Mouse (Mus musculus) liver, embryonic 11.5 days (tissue): Measurements from ENCODE around the gene Primpol. TPM values are rescaled to one million over a fixed set of nuclear protein-coding genes. Genes with fewer than 3 reads are reported as not detected.

Source experiments
- ATAC-seq: fragments of 200-750 bp; cut with Nextera tagmentation; replicated peaks from 2 replicates; pipeline ENCODE4 v1.8.0; 2017; ENCODE audit warnings: moderate number of reproducible peaks, mild to moderate bottlenecking, moderate TSS enrichment, moderate library complexity; ENCODE audit not compliant: low FRiP score
- DNase-seq: peaks from one replicate; pipeline ENCODE4 v3.0.0-alpha.2; 2017; ENCODE audit warnings: low spot score
- H3K27ac ChIP-seq: fragments of 300-500 bp; sonication (generic); 2 replicates; pipeline ENCODE4 v1.5.1; 2014; ENCODE audit warnings: mild to moderate bottlenecking, low read depth, low read length, control low read depth
- H3K27me3 ChIP-seq: fragments of 300-500 bp; sonication (generic); replicated peaks from 2 replicates; pipeline ENCODE4 v1.6.1; 2014; ENCODE audit warnings: low read length, mixed read lengths; ENCODE audit not compliant: control insufficient read depth, insufficient read depth
- H3K36me3 ChIP-seq: fragments of 300-500 bp; sonication (generic); 2 replicates; pipeline ENCODE4 v1.6.1; 2014; ENCODE audit warnings: mild to moderate bottlenecking, low read length, moderate library complexity, mixed read lengths; ENCODE audit not compliant: control insufficient read depth, insufficient read depth
- H3K4me1 ChIP-seq: fragments of 300-500 bp; sonication (generic); replicated peaks from 2 replicates; pipeline ENCODE4 v1.6.1; 2014; ENCODE audit warnings: low read length, mixed read lengths; ENCODE audit not compliant: control insufficient read depth, insufficient read depth
- H3K4me2 ChIP-seq: fragments of 300-500 bp; sonication (generic); 2 replicates; pipeline ENCODE4 v1.6.1; 2014; ENCODE audit warnings: mild to moderate bottlenecking, control low read depth, moderate library complexity
- H3K4me3 ChIP-seq: fragments of 300-500 bp; sonication (generic); 2 replicates; pipeline ENCODE4 v1.5.1; 2014; ENCODE audit warnings: low read depth, low read length, control low read depth
- H3K9ac ChIP-seq: fragments of 300-500 bp; sonication (generic); 2 replicates; pipeline ENCODE4 v1.6.1; 2014; ENCODE audit warnings: low read depth, low read length, control low read depth
- H3K9me3 ChIP-seq: fragments of 300-500 bp; sonication (generic); 2 replicates; pipeline ENCODE4 v1.6.1; 2016; ENCODE audit warnings: low read length, inconsistent platforms, mixed read lengths; ENCODE audit not compliant: control insufficient read depth
- WGBS: fragments of 180-500 bp; shearing (Covaris S2); extraction: QIAGEN DNeasy Blood & Tissue Kit; methylation state at CpG from one replicate; pipeline ENCODE4 v1.1.7; 2014; 5-methylcytosine and 5-hydroxymethylcytosine counted together
- polyA plus RNA-seq: library from polyadenylated mRNA; unstranded; fragments of >200 nt; fragmentation: Nextera tagmentation; extraction: Ambion mirVana; gene quantifications from 2 replicates; pipeline ENCODE4 v1.2.1, GENCODE M21; 2014

Primpol gene
- polyA plus RNA-seq: 16.4 and 18.5 TPM in 2 replicates

GRCm38 (mm10) chr8:46616879-46617689 is at the start of gene Primpol, which contains the start of gene Casp3:
Primpol (minus strand) TSS chr8:46617212.
Casp3 (plus strand) TSS chr8:46617291.
- WGBS: under 1% methylated on average over 54 of the region's 54 CpGs
- Histone ChIP-seq H3K4me2 (peak within 1 kb of the TSS; percentile 89), H3K4me3 (peak within 1 kb of the TSS; percentile 70), H3K27me3 (no peaks in the 10 kb centered on the region), H3K4me1 (peaks cover 8% of the 10 kb centered on the region), H3K9ac (peak within 1 kb of the TSS; percentile 86), H3K27ac (peak within 1 kb of the TSS; percentile 93), H3K9me3 (no peaks in the 10 kb centered on the region), H3K36me3 (no peaks in the 10 kb centered on the region)
- ATAC-seq: peak; percentile 96
- DNase-seq: peak; percentile 99

- no peak for ATAC-seq
- 58% methylated on average over 2 of the region's 2 CpGs for WGBS
These were observed 38.9 kb upstream of the Primpol start for GRCm38 (mm10) chr8:46655919-46656318.

DNA sequence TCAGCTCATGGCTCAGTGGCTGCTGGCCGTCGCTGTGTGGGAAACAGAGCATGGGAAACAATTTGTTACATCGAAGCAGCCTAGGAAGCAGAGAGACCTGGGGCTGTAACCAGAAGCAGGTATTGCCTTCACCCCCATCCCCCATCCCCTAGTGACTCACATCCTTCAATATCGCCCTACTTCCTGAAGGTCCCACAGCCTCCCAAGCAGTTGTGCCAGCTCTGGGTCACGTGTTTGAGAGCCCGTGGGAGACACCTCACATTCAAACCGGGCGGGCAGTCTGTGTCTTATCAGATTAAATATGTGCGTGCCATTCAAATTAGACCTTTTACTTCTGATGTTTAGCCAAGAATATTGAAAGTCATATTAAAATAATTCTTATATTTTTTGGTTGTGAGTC is 34.9 kb upstream of the Primpol start:
- H3K4me2 ChIP-seq: no peak overlapping the region
- no peak for ATAC-seq
- no peak for DNase-seq
- no peaks in the 10 kb centered on the region for H3K36me3 ChIP-seq
- H3K4me3 ChIP-seq: no peak overlapping the region
- no peak overlapping the region for H3K27ac ChIP-seq
- H3K9me3 ChIP-seq: no peaks in the 10 kb centered on the region
- WGBS: 52% methylated on average over 9 of the region's 9 CpGs
- H3K27me3 ChIP-seq: no peaks in the 10 kb centered on the region
- H3K9ac ChIP-seq: no peak overlapping the region
- H3K4me1 ChIP-seq: 0 out of 2 replicates have a peak, but pooled peaks cover 3% of the 10 kb centered on the region

More at GRCm38 (mm10) chr8:46655919-46656318, 38.9 kb upstream of the Primpol start:
- H3K27ac ChIP-seq: no peak overlapping the region
- no peaks in the 10 kb centered on the region for H3K9me3 ChIP-seq
- no peak overlapping the region for H3K9ac ChIP-seq
- H3K4me2 ChIP-seq: no peak overlapping the region
- H3K27me3 ChIP-seq: no peaks in the 10 kb centered on the region
- H3K4me1 ChIP-seq: 0 out of 2 replicates have a peak, but pooled peaks cover 3% of the 10 kb centered on the region
- no peak for DNase-seq
- no peak overlapping the region for H3K4me3 ChIP-seq
- H3K36me3 ChIP-seq: no peaks in the 10 kb centered on the region

DNA sequence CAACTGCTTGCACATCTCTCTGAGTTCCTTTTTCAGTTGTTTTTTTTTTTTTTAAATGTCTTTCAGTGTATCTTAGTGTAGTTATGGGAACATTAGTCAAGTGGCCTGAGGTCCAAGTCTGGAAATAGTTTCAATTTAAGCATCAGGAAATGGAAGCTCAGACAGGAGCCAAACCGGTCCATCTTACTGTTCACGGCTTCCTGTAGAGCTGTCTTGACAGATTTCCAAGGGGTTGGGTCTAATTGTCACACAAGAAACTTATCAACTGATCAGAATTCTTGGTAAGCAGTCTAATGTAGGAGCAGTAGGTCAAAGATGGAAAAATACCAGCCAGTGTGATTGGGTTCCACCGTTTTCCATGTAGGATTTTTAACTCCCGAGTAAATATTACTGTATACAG is 31.4 kb upstream of the Primpol start:
- Histone ChIP-seq H3K27me3 (no peaks in the 10 kb centered on the region), H3K4me2 (no peak overlapping the region), H3K9ac (no peak overlapping the region), H3K4me3 (no peak overlapping the region), H3K36me3 (no peaks in the 10 kb centered on the region), H3K9me3 (no peaks in the 10 kb centered on the region), H3K4me1 (0 out of 2 replicates have a peak, but pooled peaks cover 3% of the 10 kb centered on the region), H3K27ac (no peak overlapping the region)
- 66% methylated on average over 4 of the region's 4 CpGs for WGBS
- DNase-seq (no peak), ATAC-seq (no peak)

- WGBS: 51% methylated on average over 5 of the region's 5 CpGs
- Histone ChIP-seq H3K4me2 (no peak overlapping the region), H3K4me3 (no peak overlapping the region), H3K36me3 (peaks cover 5% of the 10 kb centered on the region; the same call in 1 of the 2 replicates), H3K9me3 (no peaks in the 10 kb centered on the region), H3K4me1 (0 out of 2 replicates have a peak, but pooled peaks cover 4% of the 10 kb centered on the region), H3K9ac (no peak overlapping the region), H3K27me3 (no peaks in the 10 kb centered on the region), H3K27ac (no peak overlapping the region)
- DNase-seq (no peak), ATAC-seq (no peak)
These were observed 24.3 kb upstream of the Primpol start for GRCm38 (mm10) chr8:46641272-46641671.

DNA sequence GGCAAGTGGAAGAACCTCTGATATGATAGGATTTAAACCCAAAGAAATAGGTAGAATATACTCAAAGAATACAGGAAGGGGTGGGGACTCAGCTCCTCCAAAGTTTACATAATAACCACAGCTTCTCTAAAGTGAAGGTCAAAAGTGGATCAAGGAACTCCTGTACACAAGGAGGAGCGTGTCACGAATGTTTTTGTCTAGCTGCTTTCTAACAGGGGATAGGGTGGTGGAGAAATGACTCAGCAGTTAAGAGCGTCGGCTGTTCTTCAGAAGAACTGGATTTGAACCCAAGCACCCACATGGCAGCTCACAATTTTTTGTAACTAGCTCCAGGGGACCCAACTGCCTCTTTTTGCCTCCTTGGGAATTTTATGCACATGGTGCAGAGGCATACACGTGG is 22.8 kb upstream of the Primpol start:
- no peak overlapping the region for H3K9ac ChIP-seq
- H3K4me1 ChIP-seq: 0 out of 2 replicates have a peak, but pooled peaks cover 4% of the 10 kb centered on the region
- no peak overlapping the region for H3K27ac ChIP-seq
- H3K4me2 ChIP-seq: no peak overlapping the region
- no peaks in the 10 kb centered on the region for H3K9me3 ChIP-seq
- ATAC-seq (0 out of 2 replicates have a peak, but pooled peaks have one; percentile 49), DNase-seq (no peak)
- WGBS: 58% methylated on average over 5 of the region's 5 CpGs
- peaks cover 15% of the 10 kb centered on the region for H3K36me3 ChIP-seq
- no peaks in the 10 kb centered on the region for H3K27me3 ChIP-seq
- H3K4me3 ChIP-seq: no peak overlapping the region

- ATAC-seq (peak; percentile 56; the same call in 1 of the 2 replicates), DNase-seq (no peak)
- no peaks in the 10 kb centered on the region for H3K27me3 ChIP-seq
- H3K9ac ChIP-seq: no peak overlapping the region
- no peaks in the 10 kb centered on the region for H3K9me3 ChIP-seq
- 0 out of 2 replicates have a peak, but pooled peaks cover 4% of the 10 kb centered on the region for H3K4me1 ChIP-seq
- H3K27ac ChIP-seq: no peak overlapping the region
- H3K4me3 ChIP-seq: no peak overlapping the region
- WGBS: 45% methylated on average over 6 of the region's 6 CpGs
- no peak overlapping the region for H3K4me2 ChIP-seq
- H3K36me3 ChIP-seq: peaks cover 19% of the 10 kb centered on the region
These were observed 22.1 kb upstream of the Primpol start for GRCm38 (mm10) chr8:46639010-46639571.

DNA sequence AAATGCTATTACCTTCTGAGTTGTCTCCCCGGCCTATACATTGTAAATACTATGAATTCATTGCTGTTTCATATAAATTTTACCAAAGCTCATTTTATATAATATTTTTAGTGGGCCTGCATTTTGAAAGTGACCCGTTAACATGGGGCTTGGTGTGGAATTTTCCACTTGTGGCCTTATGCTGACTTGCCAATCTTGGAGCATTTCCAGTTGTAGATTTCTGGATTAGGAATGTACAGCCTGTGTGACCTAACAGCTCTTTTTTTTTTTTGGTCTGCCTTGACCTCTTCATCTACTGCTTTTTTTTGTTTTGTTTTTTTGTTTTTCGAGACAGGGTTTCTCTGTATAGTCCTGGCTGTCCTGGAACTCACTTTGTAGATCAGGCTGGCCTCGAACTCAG is 13.9 kb upstream of the Primpol start:
- Histone ChIP-seq H3K27ac (no peak overlapping the region), H3K9me3 (no peaks in the 10 kb centered on the region), H3K36me3 (peaks cover 28% of the 10 kb centered on the region), H3K4me3 (no peak overlapping the region), H3K4me1 (peaks cover 14% of the 10 kb centered on the region), H3K9ac (no peak overlapping the region), H3K4me2 (no peak overlapping the region), H3K27me3 (no peaks in the 10 kb centered on the region)
- WGBS: 94% methylated on average over 4 of the region's 4 CpGs
- no peak for DNase-seq
- ATAC-seq: no peak
